Mouse (Mus musculus) c-Kit-positive CD71-positive TER-119-negative erythroid progenitor cells, embryonic 14.5 days (primary cell): ENCODE results near the gene Nab1.
"Not testable (repeated sequence)": the region's sequence is repeated elsewhere in the genome, so short reads cannot be mapped to it uniquely, and the experiment has no call there.

Source experiments
- DNase-seq: peaks from one replicate; pipeline ENCODE4 v3.0.0-alpha.2; 2013; ENCODE audit warnings: low read depth

Nab1 gene

DNA sequence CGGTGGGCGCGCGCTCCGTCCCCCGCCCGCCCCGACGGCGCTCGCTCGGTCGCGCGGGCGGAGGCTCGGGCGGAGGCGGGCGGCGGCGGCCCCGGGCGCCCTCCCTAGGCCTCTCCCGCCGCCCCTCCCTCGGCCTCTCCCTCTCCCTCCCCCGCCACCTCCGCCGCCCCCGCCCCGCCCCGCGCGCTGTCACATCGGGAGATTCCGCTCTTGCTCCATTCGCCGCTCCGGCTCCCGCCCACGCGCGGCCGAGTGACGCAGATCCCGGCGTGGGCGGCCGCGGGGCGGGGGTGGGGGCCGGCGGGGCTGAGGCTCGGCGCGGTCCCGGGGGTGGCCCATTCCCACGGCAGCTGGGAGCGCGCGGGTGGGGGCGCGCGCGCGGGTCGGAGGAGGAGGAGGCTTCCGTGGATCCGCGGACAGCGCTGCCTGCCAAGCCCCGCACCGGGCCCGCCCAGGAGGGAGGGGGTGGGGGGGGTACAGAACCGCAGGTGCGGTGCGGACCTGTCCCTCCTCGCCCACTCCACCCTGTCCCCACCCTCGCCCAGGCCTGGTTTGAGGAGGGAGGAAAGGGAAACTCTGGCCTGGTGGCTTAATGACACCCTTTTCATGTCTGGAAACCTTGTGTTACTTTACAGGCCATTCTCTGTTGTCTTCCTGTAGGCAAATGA is at the start of gene Nab1:
Gene Nab1, minus strand, starts transcription at position 366 of the 668 bp plus-strand sequence.
- DNase-seq, result peak; percentile 53

DNA sequence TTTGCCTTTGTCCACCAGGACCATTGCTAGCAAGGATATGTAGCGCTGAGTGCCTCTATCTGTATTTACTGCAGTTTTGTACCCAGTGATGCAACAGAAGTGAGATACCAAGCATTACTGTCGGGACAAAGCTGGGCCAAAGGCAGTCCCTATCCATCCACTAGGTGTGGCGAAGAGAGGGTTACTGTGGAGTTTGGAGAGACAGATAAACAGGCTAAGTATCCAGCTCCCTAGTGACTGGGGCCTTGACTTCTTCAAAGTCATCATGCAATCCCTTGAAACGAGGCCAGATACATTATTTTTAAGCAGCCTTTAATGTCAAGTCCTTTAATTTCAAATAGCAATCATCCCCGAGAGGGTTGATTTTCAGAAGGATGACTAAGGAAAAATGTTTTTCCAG is 47.0 kb upstream of the Nab1 start:
- no peak for DNase-seq

DNA sequence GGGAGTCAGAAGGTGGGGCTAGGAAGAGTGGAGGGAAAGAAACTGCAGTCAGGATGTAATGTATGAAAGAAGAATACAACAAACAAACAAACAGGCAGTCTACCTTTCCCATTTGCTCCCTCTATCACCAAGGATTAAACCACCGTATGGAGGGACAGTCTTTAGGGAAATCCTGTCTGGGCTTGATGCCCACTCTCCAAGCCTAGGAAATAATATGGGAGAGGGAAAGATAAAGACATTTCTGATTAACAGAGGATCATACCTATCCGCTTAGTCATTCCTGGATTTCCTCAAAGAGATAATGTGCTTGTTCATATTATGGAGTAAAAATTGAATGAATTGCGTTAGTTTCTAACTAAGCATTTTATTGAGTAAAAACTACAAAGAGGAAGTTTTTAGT is 46.3 kb upstream of the Nab1 start:
- DNase-seq, result no peak

DNA sequence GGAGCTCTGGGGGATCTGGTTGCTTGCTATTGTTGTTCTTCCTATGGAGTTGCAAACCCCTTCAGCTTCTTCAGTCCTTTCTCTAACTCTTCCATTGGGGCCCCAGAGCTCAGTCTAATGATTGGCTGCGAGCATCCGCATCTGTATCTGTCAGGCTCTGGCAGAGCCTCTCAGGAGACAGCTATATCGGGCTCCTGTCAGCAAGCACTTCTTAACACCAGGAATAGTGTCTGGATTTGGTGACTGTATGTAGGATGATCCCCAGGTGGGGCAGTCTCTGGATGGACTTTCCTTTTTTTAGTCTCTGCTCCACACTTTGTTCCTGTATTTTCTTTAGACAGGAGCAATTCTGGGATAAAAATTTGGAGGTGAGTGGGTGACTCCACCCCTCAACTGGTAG is 39.6 kb upstream of the Nab1 start:
- DNase-seq, result not testable (repeated sequence)

DNA sequence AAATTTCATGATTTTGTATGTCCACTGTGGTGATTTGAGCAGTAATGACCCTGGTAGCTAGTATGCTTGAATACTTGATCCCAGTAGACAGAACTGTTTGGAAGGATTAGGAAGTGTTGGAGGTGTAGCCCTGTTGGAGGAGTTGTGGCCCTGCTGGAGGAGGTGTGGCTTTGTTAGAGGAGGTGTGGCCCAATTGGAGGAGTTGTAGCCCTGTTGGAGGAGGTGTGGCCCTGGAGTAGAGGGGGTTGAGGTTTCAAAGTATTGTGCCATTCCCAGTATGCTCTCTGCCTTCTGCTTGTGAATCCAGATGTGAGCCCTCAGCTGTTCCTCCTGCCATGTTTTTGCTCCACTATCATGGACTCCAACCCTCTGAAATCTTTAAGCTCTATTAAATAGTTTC is 29.5 kb upstream of the Nab1 start:
- DNase-seq, result no peak

DNA sequence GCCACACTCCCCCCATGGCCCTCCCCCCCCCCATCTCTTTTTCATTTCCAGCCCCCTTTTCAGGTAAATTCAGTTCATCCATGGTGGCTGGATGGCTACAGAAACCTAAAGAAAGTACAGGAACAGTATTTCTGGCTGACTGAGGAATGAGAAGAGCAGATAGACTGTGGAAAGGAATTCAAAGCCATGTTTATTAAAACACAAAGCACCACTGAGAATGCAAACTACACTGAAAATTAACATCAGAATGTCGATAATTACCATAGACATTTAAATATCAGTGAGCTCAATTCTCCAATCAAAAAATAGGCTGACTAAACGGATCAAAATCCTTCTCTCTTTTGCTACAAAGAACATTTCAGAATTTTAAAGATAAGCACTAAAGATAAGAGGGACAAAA is 27.2 kb upstream of the Nab1 start:
- DNase-seq, result no peak

DNA sequence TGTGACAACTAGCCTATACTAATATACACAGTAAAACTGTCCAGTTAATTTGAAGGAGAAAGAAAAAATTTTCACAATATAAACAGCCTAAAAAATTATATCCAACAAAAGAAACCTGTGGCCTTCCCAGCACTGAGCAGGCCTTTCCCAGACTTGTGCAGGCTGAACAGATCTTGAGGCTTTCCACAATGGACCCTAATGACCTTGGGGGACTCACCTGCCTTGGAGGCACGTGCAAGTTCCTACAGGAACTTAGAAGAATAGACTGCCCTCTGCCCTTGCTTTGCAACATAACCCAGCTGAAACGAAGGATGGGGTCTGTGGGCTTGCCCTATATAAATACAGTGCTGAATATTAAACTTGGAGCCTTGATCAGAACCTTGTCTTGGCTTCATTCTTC is 26.8 kb upstream of the Nab1 start:
- DNase-seq, result no peak

DNA sequence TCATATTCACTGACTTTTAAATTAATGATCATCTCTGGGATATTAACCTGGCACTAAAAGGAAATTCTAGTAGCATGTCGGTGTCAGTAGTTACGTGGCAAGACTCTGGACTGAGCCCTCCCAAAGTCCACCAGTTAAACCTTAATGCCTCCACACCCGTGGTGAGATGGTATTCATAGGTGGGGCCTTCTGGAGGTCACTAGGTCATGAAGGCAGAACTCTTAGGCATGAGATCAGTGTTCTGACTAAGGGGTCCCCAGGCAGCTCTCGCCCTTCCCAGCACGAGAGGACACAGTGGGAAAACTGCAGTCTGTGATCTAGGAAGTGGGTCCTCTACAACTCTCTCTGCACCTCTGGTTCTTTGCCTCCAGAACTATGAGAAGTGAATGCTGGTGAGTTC is 24.2 kb upstream of the Nab1 start:
- no peak for DNase-seq

DNA sequence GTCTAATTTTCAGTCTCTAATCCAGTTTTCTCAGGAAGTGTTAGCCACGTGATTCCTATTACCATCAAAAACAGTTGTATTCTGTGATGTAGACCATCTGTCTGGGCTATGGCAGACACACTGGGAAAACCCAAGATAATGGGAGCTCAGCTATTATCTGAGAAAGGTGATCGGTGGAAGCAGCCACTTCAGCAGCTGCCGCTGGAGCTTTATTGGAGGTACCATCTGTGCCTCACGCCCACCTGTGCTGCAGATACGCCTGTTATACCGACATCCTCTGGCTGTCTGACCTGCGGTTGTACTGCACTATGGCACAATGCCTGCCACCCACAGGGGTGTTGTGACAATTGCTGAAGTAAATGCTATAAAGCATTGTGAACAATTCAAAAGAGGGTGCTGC is 23.7 kb upstream of the Nab1 start:
- no peak for DNase-seq

DNA sequence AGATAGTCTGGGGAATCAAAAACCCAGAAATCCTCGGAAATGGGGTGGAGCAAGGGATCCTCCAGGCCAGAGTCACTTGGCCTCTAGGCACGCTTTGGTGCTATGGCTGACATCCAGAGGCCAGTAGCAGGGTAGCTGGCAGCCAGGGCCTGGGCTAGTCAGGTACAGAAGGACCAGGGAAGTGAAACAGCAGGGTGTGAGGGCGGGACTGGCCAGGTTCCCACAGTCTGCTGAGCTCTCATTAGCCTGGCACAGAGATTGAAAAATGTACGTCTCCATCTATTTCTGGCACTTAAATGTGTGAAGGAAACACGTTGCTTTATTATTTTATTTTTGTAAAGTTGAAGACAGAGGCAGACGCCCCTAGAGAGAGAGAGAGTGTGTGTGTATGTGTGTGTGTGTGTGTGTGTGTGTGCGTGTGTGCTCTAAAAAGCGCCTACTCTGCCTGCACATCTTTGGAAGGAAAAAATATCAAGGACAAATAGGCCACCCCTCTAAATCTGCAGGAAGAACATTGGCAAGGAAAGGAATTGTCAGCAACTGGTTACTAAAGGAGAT is 21.0 kb upstream of the Nab1 start:
- DNase-seq, result no peak

DNA sequence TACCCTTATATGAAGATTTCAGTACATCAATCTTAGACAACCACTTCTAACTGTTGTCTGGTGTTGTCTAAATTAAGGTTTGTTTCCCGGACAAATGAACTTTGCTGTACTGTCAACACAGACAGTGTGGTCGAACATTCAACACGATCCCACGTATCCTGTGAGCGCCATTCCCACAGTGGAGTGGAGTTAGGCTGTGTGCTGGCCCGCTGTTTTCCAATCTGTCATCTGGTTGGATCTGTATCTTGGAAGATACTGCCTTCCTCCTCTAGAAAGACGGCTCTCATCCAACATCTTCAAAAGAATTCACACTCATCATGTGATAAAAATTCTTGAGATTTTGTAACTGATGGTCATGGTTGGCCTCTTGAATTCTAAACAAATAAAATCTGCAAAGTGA is 19.7 kb upstream of the Nab1 start:
- DNase-seq, result no peak

DNA sequence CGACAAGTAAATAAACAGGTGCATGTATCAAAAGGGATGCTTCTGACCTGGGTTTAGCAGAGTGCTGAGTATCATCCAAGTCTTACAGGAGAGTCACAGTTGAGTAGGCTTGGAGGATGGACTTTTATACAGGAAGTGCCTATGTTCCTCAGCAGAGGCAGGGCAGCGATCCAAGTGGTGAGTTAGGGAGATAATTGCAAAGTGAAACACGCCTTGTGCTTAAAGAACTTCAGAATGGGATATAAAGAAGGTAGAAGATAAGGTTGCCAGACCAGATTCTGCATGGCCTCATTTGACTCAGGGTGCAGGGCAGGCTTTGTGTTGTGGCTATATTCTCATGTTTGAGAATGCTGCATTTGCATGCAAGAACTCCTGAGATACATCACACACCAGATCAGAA is 14.8 kb upstream of the Nab1 start:
- DNase-seq, result no peak

DNA sequence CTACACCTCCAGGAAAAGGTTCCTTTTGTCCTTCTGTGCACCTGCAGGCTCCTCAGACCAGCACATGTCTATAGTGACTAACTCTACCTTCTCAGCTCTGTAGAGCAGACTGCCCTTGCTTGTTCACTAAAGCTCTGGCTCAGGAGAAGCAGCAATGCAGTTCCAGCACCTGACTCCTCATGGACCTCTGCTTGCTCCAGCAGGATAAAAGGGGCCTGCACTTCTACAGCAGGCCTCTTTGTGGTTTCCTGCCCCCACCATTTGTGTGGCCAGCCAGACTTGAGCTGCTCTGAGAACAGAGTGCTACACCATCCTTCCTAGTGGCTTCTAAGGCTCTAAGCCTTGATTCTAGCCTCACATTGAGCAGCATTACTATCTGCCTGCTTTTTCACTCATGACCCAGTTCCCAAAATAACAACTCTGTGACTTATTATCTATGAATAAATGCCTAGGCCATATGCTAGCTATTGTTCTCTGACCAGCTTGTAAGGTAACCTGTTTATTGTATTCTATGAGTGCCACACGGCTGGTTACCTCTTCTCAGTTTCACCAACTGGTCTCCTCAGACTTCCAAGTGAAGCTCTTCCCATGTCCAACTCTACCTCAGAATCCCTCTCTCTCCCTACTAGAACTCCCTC is 11.4 kb upstream of the Nab1 start:
- DNase-seq, result no peak

DNA sequence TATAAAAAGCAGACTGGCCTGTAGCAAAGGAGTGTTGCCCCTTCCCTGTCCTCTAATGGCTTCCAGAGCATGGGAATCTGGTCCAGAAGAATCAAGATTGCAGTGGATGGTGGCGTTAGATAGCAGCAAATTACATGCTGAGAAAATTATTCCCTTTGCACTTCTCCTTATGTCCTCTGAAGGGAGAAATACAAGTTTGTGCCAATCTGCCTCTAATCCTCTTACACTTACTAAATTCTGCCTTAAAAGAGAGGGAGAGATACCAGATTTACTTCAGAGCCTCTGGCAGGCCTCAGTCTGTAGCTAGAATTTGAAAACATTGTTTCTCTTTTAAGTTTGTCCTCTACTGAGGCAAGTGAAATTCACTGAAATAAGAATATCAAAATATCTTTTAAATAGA is 5.7 kb upstream of the Nab1 start:
- no peak for DNase-seq

DNA sequence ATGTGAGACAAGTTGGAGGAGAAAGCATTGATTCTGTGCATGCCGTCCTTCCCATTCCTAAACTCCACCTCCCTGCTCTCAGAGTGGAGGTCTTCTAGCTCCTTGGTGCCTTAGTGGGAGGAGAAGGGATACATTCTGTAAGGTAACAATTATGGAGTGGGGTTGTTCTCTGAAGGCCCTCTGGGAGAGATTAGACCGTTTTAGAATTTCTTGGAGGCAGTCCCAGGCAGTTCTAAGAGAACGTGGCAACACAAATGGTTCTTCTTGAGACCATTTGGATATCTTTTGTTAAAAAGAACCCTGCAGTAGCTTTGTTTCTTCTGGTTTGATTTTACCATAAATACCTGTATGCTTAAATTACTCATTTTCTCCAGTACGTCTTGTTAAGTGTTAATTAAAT is 1.8 kb upstream of the Nab1 start:
- DNase-seq, result no peak

DNA sequence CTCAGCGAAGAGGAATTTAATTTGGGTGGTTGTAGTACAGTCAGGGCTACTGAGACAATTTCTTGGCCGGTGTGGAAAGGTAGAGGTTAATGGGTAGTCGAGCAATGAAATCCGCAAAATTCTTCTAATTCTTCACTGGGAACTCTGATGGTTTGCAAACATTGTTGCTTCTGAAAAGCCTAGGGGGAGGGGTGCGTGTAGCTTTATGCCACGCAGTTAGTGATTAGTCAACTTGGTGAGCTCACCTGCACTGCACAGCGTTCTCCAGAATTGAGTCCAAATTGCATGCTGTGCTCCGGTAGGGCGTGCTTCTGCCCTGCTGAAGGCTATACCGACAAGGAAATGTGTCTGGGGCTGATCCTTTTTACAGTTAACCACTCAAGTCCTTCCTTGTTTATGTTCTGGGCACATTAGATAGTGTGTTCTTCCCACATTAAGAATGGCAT is 1.2 kb upstream of the Nab1 start:
- DNase-seq, result no peak

DNA sequence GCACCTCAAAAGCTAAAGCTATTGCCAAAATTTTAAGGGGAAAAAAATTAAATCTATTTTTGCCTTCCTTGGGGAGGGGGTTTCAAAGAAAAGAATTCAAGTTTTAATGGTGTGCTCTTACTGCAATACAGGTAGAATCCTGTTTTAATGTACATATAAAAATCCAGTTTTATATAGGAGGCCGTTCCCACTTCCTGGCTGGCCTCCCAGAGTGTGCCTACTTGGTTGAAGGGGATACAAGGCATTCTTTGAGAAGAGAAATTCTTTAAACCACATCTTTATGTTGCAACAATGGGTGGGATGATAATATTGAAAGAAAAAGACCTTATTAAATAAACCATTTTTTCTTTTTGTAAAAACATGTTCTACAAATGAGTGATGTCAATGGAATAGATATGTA is 611 bp upstream of the Nab1 start:
- no peak for DNase-seq

DNA sequence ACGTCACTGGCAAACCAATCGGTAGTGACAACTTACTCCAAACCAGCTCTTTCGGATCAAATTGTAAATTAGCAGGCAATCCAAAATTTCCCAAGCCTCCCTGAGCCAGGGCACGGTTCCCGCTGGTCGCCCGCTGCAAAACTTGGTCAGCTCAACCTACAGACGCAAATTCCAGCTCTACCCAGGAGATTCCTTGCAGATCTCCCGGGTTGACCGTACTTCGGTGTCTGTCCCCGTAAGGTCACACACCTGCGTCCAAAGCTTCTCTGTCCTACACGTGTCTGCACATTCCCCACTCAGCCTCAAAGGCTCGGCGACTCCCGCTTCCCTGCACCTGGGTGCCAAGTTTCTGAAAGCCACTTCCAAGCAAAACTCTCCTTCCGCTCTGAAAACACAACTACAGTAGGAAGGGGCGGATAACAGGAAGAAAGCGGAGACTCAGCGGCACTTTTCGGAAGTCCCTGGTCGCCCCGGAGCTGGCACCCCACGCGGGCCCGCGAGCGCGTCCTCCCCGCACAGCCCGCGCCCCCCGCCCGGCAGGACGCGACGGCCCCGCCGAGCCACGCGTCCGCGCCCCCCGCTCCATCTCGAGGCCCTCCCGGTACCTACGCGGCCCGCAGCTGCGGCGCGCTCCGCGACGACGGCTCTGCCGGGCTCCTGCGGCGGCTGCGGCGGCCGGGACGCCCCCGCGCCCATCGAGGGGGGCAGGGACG is 722 bp downstream of the Nab1 start:
- DNase-seq, result no peak

DNA sequence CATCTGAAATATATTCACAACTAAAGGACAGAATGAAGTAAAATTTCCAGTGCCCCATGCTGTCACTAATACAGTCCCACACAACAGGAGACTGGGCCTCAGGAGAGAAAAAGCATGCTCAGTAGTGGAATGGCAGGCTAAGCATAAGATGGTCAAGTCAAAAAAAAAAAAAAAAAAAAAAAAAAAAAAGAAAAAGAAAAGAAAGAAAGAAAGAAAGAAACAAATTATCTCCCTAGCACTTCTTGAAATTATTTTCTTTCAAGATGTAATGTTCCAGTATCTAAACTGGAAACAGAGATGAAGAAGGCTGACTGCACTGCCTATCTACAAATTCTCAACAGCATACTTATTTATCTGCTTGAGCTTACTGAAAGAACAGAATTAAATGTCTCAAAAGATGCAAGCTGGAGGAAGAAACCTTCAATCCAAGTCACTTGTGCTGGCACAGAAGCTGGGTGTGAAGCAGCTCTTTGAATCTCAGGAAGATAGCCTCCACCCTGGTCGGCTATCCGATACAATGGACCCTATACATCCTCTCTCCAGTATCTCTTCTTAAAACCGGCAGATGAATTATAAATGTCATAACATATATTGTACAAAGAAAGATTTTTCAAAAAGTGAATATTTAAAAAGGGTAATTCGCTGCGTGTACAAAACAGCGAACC is 1.6 kb downstream of the Nab1 start:
- DNase-seq, result no peak

DNA sequence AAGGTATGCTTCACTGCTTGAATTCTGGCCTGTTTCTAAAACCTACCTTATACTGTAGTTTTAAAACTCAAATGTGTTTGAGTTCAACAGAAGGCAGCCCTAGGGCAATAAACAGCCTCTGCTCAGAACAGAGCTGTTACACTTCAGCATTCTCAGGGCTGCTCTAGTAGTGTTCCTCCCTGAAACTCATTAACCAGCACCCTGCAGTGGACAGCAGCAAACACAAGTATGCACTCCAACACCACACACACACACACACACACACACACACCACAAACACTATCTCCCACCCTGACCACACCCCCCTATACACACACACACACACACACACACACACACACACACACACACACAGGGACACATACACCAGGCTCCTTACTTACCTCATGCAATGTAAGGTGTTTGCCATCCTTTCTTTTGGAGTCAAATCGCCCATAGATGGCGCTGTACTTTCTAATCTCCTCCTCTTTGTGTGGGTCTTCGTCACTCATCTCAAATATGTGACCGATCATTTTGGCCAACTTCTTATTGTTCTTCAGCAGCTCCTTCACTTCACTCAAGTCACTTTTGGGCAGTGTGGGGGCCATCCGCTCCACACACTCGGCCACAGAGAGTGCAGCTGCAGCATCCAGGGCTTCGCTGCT is 10.8 kb downstream of the Nab1 start:
- DNase-seq, result no peak

DNA sequence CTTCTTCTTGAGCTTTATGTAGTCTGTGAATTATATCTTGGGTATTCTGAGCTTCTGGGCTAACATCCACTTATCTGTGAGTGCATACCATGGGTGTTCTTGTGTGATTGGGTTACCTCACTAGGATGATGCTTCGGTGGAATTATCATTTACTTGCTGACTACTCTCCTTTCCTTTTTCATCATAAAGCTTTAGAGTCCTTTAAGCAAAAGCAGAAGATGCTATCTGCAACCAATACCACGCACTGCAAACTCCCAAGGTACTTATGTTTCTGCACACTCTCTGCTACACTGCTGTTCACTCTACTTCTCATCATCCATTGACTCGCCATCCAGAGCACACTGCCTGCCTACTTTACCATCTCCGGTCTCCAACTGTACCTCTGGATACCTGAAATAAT is 15.5 kb downstream of the Nab1 start:
- peak; percentile 37 for DNase-seq

DNA sequence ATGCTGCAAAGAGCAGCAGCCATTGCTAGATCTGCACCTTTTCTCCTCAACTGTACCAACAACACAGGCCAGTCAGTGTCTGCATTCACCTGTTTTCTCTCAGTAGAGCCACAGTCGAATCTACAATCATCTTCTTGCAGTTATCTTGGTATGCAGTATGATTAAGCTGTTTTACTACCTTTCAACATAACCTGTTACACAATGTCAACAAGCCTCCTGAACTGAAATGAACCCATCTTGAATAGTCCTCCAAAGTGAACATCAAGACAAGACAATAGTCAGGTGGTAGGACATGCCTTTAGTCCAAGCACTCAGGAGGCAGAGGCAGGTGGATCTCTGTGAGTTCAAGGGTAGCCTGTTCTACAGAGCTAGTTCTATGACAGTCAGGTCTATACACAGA is 26.2 kb downstream of the Nab1 start:
- no peak for DNase-seq
